Mouse (Mus musculus) heart, adult 2 months (tissue): ENCODE data around the gene Bphl.

Experiments
- CTCF ChIP-seq: fragments of 200-600 bp; IDR thresholded peaks from 2 replicates; pipeline ENCODE4 v1.8.1; 2022; ENCODE audit warnings: antibody characterized with exemption, mild to moderate bottlenecking, moderate library complexity
- EP300 ChIP-seq: fragments of 200-500 bp; IDR thresholded peaks from 2 replicates; pipeline ENCODE4 v1.6.1; 2011; ENCODE audit warnings: low read depth, low read length, control low read depth; ENCODE audit not compliant: insufficient read depth
- POLR2A ChIP-seq: fragments of 200-500 bp; IDR thresholded peaks from 2 replicates; pipeline ENCODE4 v1.6.1; 2011; ENCODE audit warnings: mild to moderate bottlenecking, low read depth, low read length, control low read depth; ENCODE audit not compliant: insufficient read depth

DNA sequence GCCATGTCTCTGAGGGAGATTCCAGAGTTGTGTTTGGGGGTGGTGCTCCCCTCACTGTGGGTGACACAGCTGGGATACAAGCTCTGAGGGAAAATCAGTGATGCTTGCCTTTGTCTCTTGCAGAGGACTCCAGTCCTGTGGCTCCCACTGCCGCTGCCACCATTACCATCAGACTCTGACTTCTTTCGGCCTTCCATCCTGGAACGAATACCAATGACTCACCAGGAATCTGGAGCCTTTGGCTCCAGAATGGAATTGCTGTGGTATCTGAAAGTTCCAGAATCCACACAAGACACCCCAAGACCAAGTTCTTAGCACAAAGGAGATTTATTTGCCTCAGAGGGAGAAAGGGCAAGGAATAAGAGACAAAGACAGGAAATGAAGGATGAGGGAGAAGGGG, 75.7 kb downstream of the Bphl start:
- no peak for TF ChIP-seq CTCF
- no peak for TF ChIP-seq EP300
- no peak for TF ChIP-seq POLR2A
